Mouse (Mus musculus) retina, postnatal 1 day (tissue): ENCODE data around the gene Acan.
A peak's percentile ranks its signal among the peaks of the same experiment; 100 is the strongest.

Experiments used
- DNase-seq: peaks from one replicate; pipeline ENCODE4 v3.0.0-alpha.2; 2012

Acan gene

GRCm38 (mm10) chr7:79139891-79140591 lies 86.8 kb downstream of the Acan start:
- DNase-seq = no peak

GRCm38 (mm10) chr7:79140897-79141296 lies 87.6 kb downstream of the Acan start:
- DNase-seq = peak; percentile 83

- DNase-seq = peak; percentile 26
These were observed 93.9 kb downstream of the Acan start for GRCm38 (mm10) chr7:79147011-79147837.

- DNase-seq = peak; percentile 34
These were observed 94.8 kb downstream of the Acan start for GRCm38 (mm10) chr7:79147931-79148653.

- peak; percentile 96 for DNase-seq
These were observed 95.5 kb downstream of the Acan start, which contains the start of gene Mfge8 for GRCm38 (mm10) chr7:79148711-79149266. Gene Mfge8, minus strand, starts transcription at chr7:79149060.

GRCm38 (mm10) chr7:79149522-79149921 lies 96.2 kb downstream of the Acan start:
- DNase-seq = no peak

- no peak for DNase-seq
These were observed 106.1 kb downstream of the Acan start for GRCm38 (mm10) chr7:79159406-79159805.
